Mouse (Mus musculus): ENCODE measurements around the gene Slc38a2. TPM values are rescaled to one million over a fixed set of nuclear protein-coding genes. Genes with fewer than 3 reads are reported as not detected.

Slc38a2 gene
- 100 to 1,000 TPM; 134 to 149 TPM for total RNA-seq (2023)

GRCm38 (mm10) chr15:96699521-96700511, at the start of gene Slc38a2:
Gene Slc38a2 (minus strand): TSS chr15:96699730.

GRCm38 (mm10) chr15:96642436-96643405, 56.8 kb downstream of the Slc38a2 start, which contains the start of gene Slc38a1:
Gene Slc38a1 (minus strand): TSS chr15:96642913.

Other genes with a start within 250 kb of the Slc38a2 start
- 100 to 1,000 TPM; 104 to 107 TPM for gene Scaf11, start 238.9 kb downstream of the Slc38a2 start, total RNA-seq (2023)
- gene Slc38a1, start 56.8 kb downstream of the Slc38a2 start, total RNA-seq (2023), result 100 to 1,000 TPM; 163 to 176 TPM

Data from T-cell, adult 66 days (primary cell).